Mouse (Mus musculus) layer of hippocampus, postnatal 25 days (tissue): ENCODE results near the gene Rap1a. TPM values are rescaled to one million over a fixed set of nuclear protein-coding genes. Genes with fewer than 3 reads are reported as not detected.
A peak's percentile ranks its signal among the peaks of the same experiment; 100 is the strongest.

Source experiments
- DNase-seq, 2 experiments: peaks; one replicate each; pipeline ENCODE4 v3.0.0; 2022; ENCODE audit warnings: mixed read lengths in 2 of 2, low spot score in 1 of 2; ENCODE audit errors: extremely low spot score in 1 of 2
- total RNA-seq, 2 experiments: library from RNA; stranded (reverse); gene quantifications; 2 replicates each; pipeline ENCODE4 v1.2.3; 2021

The Rap1a gene
- total RNA-seq, 2 experiments from 2014 or later: 101 to 108 TPM

DNA sequence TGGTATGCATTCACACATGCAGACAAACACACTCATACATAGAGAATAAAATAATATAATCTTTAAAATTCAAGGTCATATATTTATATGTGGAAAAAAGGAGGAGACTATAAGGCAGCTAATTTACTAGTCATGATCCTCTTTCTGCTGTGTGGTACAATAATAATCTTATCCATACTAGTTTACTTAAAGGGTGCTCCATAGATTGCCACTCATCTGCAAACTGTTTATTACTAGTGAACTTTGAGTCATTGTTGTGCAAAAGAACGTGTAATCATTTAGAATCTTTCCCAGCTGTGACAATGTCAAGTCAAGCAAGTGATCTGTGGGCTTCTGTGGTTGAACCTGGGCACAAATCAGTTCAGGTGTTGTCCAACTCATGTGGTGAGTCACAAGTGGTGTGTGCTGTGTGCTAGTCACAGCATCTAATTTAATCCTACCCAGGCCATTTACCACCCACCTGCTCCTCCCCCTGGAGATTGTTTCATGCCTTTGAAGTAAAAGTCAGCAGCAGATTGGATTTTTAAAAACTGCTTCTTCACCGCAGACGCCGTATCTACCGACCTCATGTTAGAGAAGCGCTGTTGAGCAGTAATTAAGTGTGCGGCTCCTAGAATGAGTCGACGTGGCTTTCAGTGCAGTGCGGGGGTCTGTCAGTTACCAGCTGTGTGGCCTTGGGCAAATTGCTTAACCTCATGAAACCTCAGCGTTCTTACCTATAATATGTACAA lies 5.5 kb upstream of the Rap1a start:
- DNase-seq: no peak

DNA sequence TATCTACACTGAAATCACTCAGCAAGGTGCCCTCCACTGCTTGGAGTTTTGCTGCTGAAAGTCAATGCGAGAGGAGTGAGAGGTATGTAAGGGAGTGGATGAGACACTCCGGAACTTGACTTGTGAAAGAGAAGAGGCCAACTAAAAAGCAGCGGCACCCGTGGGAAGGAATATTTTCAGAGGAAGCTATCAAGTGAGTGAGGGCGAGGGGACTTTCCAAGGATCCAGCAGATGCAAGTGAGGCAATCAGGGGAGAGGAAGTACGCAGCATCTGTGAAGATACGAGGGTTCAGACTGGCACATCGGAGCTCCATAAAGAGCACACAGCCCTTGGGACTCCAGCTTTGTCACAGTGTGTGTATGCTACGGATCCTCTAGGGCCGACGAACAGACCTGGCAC lies 2.5 kb upstream of the Rap1a start:
- no peak for DNase-seq

DNA sequence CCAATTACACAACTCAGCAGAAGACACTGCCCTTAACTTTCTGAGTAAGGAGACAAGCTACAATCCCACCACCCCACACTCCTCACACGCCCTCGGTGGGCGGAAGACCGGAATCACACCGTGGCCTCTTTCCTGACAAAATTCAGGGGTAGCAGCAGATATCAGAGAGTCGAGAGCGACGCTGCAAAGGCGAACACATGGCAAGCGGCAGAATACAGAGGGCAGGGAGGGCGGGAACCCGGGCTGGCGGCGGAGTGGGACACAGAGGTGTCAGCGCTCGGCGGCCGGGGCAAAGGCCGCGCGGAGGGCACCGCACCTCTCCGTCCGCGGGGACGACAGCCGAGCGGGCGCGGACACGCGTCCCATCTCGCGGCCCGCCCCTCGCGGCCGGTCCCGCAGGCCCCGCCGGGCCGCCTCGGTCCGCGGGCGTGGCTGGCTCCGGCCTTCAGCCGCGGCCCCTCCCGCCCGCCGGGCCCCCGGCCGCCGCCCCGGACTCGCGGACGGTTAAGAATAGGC lies 403 bp downstream of the Rap1a start:
- DNase-seq: no peak

DNA sequence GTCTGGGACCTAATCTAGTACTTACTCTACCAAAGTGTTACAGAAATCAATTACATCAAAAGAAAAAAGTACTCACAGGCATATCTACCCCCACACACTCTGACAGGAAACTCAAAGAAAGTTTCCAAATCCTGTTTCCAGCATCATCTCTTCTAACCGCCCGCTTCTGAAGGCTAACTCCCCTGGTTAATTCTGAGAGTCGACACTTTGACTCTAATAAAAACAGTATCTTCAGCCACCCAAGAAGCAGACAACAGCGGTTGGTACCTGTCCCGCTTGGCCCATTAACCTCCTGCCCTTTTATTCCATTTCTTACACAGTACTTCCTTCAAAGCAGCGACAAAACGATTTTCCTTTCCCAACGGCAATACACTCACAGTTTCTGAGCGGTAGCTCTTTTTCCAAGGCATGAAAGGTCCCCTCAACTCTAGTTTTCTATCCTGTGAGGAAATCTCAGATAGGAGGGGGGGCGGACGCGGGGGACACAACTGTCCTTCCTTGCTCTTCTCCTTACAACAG lies 921 bp downstream of the Rap1a start:
- no peak for DNase-seq

DNA sequence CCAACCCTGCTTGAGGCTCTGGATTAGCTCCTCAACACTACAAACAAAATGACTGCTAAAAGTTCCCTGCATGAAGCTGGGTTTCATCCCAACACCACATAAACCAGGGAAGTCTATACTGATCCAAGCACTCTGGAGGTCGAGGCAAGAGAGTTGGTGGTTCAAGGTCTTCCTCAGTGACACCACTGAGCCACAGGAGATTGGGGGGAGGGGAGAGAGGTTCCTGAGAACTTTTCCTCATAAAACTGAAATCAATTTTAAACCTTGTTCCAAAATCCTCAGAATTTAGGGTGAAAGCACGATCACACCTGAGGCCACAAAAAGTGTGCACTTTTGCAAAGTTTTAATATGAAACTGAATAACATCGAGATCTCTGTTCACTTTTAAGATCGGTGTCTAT lies 1.8 kb downstream of the Rap1a start:
- DNase-seq: no peak

DNA sequence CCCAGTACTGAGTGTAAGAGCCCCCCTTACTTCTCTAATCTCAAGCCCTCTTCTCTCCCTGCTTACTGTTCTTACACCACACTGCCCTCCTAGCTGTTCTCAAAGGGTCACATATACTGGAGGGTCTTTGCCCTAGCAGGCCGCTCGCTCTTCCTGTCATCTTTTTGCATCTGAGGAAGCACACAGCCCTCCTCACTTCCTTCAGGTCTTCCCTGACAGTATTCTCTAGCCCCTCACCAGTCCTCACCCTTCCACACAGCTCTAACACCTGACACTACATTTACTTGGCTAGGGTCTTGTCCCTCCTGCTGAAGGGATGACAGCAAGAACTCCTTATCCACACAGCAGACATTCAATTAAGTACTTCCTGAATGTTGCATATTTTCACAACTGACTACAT lies 2.4 kb downstream of the Rap1a start:
- DNase-seq: no peak

DNA sequence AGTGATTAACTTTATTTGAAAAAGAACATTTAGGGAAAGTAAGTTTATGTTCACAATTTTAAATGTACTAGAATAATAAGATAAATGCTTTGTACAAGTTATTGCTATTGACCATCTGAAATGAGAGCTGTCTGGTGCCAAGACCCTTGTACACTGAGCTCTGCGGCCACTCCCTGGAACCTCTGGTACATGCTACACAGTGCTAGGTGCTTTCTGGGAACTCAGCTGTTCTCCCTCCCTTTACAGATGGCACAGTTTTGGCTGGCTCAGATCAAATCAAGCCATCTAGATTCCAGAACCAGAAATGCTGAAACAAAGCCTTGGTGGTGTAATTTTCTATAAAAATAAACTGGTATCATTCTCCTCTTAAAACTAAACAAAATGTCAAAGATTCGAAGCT lies 3.7 kb downstream of the Rap1a start:
- DNase-seq: no peak

DNA sequence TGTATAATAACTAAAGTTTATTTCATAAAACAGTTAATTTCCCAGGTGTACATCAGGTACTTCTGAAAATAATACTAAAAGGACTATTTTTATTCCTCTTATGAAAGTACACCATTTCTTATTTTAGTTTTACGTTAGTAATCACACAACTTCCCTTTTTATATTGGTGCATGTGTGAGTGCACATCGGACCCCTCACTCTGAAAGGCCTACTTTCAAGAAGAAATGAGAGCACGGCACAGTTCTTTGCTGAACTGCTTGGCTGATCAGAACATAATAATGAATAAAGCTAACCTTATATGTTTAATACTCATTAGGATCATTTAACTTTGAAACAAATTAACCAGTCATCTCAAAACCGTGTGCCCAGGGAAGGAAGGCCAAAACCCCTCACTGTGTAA lies 4.4 kb downstream of the Rap1a start:
- DNase-seq: no peak

DNA sequence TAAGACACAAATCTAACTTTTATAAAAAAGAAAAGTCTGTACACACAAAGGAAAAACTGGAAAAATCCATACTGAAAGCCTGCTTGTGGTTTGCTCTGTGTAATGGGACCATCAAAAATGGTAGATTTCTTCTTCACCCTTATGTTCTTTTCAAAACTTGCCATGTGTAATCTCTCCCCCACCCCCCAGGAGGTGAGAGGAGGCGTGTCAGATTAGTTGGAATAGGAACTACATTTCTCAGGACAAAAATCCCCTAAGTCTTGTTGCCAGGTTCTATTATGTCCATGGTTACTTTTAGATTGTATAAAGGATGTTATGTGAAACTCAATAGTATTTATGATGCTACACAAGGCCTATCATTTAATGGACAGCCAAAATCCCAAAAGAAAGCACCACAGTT lies 6.8 kb downstream of the Rap1a start:
- no peak for DNase-seq

DNA sequence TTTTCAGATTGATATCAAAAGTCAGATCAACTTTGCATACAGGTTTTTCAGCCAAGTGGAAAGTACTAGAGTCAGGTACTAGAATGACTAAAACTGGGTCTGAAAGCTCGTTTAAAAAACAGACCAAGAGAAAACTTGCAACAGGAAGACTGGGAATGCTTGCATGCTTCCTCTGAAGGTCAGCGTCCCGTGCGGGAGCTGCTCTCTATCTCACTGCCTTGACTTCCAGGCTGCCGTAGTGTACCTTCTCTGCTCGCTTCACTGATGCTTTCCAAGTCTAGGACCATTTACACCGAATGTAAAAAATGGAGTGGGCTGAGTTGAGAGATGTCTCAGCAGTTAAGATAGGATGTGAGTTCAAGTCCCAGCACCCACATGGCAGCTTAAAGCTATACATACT lies 8.8 kb downstream of the Rap1a start:
- no peak for DNase-seq

DNA sequence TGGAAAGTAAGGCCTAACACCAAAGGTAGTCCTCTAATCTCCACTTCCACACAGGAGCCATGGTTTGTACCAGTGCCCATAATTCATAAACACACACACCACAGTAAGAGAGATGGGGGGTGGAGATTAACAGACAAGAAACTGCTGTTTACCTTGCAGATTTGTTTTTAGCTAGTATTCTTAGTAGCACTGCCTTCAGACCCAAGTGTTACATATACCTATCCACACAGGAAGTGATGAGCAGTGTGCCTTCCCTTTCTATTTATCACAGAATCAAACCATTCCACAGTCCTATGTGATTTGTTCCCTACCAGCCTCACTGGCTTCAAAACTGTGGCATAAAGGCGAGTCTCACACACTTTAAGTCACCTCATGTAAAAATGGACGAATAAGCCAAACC lies 10.0 kb downstream of the Rap1a start:
- DNase-seq: no peak

DNA sequence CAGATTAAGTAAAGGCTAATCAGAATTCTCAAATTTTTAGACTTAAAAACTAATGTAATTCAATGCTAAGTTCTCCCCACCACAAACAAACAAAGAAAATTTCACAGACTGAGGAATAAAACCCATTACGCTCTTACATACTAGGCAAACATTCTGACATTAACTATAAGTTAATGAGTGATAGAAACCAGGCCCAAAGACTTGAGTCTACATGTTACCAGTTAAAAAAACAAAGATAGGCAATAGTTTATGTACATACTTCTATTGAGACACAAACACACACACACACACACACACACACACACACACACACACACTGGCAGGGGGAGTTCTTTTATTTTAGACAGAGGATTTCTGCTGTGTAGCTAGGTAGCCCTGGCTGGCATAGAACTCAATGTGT lies 10.8 kb downstream of the Rap1a start:
- DNase-seq: no peak

DNA sequence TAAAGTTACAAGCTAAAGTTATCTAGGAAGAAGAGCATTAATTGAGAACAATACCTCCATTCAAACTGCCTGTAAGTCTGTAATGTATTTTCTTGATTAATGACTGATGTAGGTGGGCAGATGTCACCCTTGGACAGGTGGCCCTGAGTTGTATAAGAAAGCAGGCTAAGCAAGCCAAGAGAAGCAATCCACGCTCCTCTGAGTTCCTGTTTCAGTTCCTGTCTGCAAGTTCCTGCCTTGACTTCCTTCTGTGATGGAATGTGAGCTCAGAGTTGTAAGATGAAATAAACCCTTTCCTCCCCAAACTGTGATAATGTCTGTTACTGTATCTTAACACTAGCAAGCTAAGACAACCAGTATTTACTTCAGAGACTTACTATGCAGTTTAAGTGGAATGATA lies 11.4 kb downstream of the Rap1a start:
- no peak for DNase-seq

DNA sequence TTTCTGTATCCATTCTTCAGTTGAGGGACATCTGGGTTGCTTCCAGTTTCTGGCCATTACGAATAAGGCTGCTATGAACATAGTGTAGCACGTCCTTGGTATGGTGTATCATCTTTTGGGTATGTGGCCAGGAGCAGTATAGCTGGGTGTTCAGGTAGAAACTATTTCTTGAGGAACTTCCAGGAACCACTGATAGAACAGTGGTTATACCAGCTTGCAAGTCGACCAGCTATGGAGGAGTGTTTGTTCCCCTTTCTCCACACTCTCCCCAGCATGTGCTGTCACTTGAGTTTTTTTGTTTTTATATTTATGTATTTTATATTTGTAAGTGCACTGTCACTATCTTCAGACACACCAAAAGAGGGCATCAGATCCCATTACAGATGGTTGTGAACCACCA lies 13.8 kb downstream of the Rap1a start:
- no peak for DNase-seq

DNA sequence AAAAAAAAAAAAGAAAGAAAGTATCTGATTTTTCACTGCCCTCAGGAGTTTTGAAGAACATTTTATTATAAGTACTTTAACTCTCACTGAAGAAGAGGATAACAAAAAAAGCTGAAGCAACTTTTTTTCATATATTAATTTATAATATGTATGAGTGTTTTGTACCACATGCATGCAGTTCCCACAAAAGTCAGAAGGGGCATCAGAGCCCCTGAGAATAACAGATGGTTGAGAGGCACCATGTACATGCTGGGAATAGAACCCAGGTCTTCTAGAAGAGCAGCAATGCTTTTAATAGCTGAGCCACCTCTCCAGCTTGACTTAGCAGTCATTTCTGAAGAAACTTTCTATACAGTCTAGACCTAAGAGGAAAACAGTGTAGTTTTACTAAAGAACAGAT lies 15.3 kb downstream of the Rap1a start:
- DNase-seq: no peak

DNA sequence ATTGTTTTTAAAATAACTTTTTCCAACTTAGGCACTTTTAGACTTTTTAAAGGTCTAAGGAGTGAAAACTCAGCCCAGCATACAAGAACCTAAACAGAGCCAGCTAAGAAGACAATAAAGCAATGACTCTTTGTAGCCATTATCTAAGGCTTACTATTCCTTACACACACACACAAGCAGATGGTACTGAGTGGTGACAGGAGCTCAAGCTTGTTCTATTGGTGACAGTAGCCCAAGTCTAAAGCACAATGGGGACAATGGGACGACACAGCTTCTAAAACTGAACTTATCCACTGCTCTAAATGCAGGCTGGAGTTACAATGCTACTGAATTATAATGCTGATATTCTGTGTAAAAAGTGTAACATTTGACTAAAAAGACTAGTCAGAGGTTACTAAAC lies 17.3 kb downstream of the Rap1a start:
- no peak for DNase-seq

DNA sequence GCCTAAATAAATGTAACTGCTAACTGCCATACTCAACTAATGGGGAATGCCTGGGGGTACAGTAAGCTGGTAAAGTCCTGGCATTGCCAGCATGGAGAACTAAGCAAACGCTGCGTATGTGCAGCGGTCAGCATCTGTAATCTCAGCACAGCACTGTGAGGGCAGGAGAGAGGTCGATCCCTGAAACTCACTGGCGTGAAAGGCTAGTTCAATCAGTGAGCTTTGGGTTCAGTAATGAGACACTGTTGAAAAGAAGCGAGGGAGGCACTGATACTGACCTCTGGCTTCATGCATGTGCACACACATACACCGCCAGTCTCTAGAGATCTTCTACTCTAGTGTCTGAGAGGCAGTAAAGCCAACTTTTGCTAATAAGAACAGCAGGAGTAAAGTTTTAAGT lies 18.7 kb downstream of the Rap1a start:
- DNase-seq: no peak

DNA sequence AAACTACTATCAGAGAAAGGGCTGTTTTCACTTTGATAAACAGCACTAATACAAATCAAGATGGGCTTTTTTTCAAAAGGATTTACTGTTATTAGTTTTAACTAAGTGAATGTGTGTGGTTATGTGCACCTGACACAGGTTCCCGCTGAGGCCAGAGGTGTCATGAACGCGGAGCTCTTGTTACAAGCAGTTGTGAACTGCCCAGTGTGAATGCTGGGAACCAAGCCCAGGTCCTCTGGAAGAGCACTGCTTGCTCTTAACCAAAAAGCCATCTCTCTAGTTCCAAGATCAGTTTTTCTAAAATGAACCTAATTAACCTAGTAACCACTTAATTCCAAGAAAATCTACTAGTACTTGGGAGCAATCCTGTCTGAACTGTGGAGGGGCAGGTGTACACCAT lies 23.1 kb downstream of the Rap1a start:
- DNase-seq: no peak

DNA sequence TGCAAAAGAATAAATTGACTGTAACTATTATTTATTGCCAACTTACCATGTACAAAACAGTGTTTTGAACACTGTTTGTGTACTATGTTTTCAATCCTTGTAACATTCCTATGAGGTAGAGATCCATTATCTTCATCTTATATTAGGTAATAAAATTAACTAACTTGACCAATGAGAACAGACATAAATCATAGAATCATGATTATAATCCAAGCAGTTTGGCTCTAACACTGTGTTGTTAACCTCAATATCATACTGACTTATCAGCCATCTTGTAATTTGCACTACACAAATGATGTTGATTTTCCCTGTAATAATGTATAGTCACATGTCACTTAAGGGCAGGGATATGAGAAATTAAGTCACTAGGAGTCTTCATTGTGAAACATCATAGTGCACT lies 26.6 kb downstream of the Rap1a start:
- no peak for DNase-seq

DNA sequence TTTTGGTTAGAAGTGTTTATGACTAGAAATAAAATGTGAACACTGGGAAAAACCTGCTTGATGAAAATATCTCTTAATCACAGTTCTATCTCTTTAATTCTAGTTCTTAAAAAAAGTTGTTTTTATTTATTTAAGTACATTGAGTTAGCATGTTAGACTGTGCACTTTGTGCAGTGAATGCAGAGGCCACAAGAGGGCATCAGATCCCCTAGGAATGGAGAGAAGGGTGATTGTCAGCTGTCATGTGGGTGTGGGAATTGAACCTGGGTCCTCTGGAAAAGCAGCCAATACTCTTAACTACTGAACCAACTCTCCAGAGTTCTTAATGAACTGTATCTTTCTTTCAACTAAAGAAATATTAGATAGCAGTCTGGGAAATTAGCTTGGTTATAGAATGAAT lies 29.6 kb downstream of the Rap1a start:
- peak in 1 of 2 experiments; percentile 36 for DNase-seq

DNA sequence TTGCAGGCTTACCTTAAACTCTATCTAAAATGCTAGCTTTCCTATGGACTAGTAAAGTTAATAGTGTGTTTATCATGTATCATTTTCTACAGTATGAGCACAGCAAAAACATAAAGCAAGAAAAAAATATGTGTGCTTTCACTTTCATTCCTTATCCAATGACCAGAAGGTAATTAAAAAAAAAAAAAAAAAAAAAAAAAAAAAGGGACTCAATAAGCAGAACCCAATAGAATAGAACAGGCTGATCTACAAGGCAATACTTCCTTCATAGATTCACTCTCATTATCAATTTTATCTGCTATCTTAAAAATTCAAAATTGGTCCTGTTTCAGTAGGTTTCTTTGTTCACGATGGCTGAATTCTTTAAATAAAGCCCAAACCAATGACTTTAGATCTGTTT lies 30.3 kb downstream of the Rap1a start:
- DNase-seq: no peak

DNA sequence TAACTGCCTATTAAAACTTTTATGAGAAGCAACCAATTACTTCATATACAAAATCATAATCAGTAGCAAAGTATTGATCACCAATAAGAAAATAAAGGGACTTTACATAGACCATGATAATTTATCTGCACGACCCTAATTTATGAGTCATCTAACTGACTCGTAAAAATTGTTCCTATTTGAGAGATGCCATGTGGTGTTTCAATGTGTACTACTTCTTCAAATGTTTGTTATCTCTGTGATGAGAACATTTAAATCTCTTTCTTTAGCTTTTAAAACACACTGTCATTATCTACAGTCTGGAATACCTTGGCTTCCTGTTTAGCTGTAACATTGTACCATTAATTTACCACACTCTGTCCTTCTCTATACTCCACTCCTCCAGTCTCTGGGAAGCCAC lies 31.8 kb downstream of the Rap1a start:
- DNase-seq: no peak

DNA sequence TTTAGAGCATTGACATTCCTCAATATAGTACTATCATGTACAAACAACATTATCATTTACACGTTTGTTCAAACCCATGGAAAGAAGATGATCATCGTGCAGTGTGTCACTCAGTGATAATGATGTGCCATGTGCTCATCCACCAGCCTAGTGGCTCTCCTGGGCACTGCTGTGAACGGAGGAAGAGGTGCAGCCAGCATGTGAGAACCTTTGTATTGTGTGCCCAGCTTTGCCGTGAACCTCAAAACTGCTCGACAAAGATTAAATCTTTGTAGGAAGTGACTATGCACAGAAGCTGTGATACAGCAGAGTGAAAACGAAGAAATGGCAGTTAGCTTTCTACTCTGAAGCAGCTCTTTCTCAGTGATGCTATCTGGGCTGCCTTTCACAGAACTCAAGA lies 32.6 kb downstream of the Rap1a start:
- no peak for DNase-seq
